9 mouse cellular contexts compared by ENCODE assay signal in genomic region chr7:27330709-27331540, GRCm38 (mm10). TPM values are rescaled to one million over a fixed set of nuclear protein-coding genes. Genes with fewer than 3 reads are reported as not detected.
DNase-seq lines count a peak whose midpoint lies in the region; ATAC-seq lines count a peak whose summit lies in the region.
"Had no signal": no experiment of that assay in that cellular context is flagged by ENCODE, and none has a peak within 500 bp of the region (broad histone marks: within the 10 kb centered on the region; RNA-seq: fewer than 3 reads in every experiment).

No protein-coding gene starts in this region.

- no peaks in the 10 kb centered on the region for H3K36me3 ChIP-seq in heart, embryonic 15.5 days

- peak; percentile 92 for DNase-seq in CD4-positive, CD25-positive, alpha-beta regulatory T cell, adult 2 months (ENCODE audit: low read depth, low spot score)
- DNase-seq in adrenal gland, adult 8-10 months: peak; percentile 89
- DNase-seq in kidney, postnatal 14 days: peak; percentile 98
- DNase-seq in lung, postnatal 10 days: peak; percentile 99
- peak; percentile 91 for DNase-seq in ovary, postnatal 10 days (ENCODE audit: low spot score)
- DNase-seq in thymus, postnatal 36 days: peak; percentile 84 to 88

- H3K4me3 ChIP-seq in heart, embryonic 15.5 days: peak overlapping the region; percentile 64

- H3K27me3 ChIP-seq in heart, embryonic 15.5 days: peaks cover 89% of the 10 kb centered on the region

- no peaks in the 10 kb centered on the region for H3K9me3 ChIP-seq in heart, embryonic 15.5 days (replicated peaks)

- peak overlapping the region; percentile 43 for H3K9ac ChIP-seq in heart, embryonic 15.5 days

- peaks cover 71% of the 10 kb centered on the region for H3K4me1 ChIP-seq in heart, embryonic 15.5 days (replicated peaks)

- ATAC-seq in erythroblast, adult 5-6 weeks (replicated peaks; ENCODE audit: low FRiP score, poor library complexity, severe bottlenecking): peak; percentile 70
- ATAC-seq in heart, embryonic 15.5 days (replicated peaks; ENCODE audit: insufficient number of reproducible peaks, insufficient read depth, low FRiP score, low read depth): peak; percentile 44

- WGBS in heart, embryonic 15.5 days: 2% methylated on average over 39 of the region's 39 CpGs

- peak overlapping the region; percentile 89 for H3K27ac ChIP-seq in heart, embryonic 15.5 days

- peak overlapping the region; percentile 91 for H3K4me2 ChIP-seq in heart, embryonic 15.5 days

RNA-seq across cellular contexts. Expression of gene Ltbp4, which starts 6.6 kb away (rescaled TPM):
- 100 to 1,000 TPM in 3 of 4 experiments, 10 to 100 TPM in 1; 90.9 to 117 (median 108) TPM for total RNA-seq in adrenal gland, adult 8-10 months (2022)
- not detected in 2 replicates for total RNA-seq in erythroblast, adult 5-6 weeks (2015; ENCODE audit: low replicate concordance)
- total RNA-seq in erythroblast, adult 5-6 weeks (2017; ENCODE audit: low replicate concordance): 1.2 TPM in 1 of 2 replicates, not detected in the other
- polyA plus RNA-seq in heart, embryonic 15.5 days (2015; fragmentation: Nextera tagmentation; extraction: Ambion mirVana): 61.7 and 99.9 TPM in 2 replicates

RNA-seq across cellular contexts. Expression of gene Shkbp1, which starts 24.9 kb away (rescaled TPM):
- total RNA-seq in adrenal gland, adult 8-10 months (2022): 10 to 100 TPM; 19.4 to 41.1 (median 29.7) TPM
- total RNA-seq in erythroblast, adult 5-6 weeks (2015; ENCODE audit: low replicate concordance): 9.0 and 13.3 TPM in 2 replicates
- total RNA-seq in erythroblast, adult 5-6 weeks (2017; ENCODE audit: low replicate concordance): 3.4 and 10.0 TPM in 2 replicates
- polyA plus RNA-seq in heart, embryonic 15.5 days (2015; fragmentation: Nextera tagmentation; extraction: Ambion mirVana): 19.8 and 29.4 TPM in 2 replicates

RNA-seq across cellular contexts. Expression of gene Gm20479, which starts 26.3 kb away (rescaled TPM):
- total RNA-seq in adrenal gland, adult 8-10 months (2022): 1 to 10 TPM in 1 of 4 experiments, not detected in 3; 4.0 TPM
- total RNA-seq in erythroblast, adult 5-6 weeks (2015; ENCODE audit: low replicate concordance): not detected in 2 replicates
- not detected in 2 replicates for total RNA-seq in erythroblast, adult 5-6 weeks (2017; ENCODE audit: low replicate concordance)
- 0.34 TPM in 1 of 2 replicates, not detected in the other for polyA plus RNA-seq in heart, embryonic 15.5 days (2015; fragmentation: Nextera tagmentation; extraction: Ambion mirVana)
- total RNA-seq: left cerebral cortex, postnatal 25 days had no signal

Comparison
In these comparisons a context has a peak if more than half of its experiments do, and no peak if none do; other contexts are left out.
1. Peak in every context shown above with its lines: DNase-seq, ATAC-seq, H3K4me3 ChIP-seq and H3K27ac ChIP-seq.
2. RNA of gene Ltbp4, which starts 6.6 kb away (total RNA-seq): 90.9 to 117 TPM in adrenal gland, adult 8-10 months; 1.2 TPM in erythroblast, adult 5-6 weeks; every median in the first group is over 10 times any median in the second.